Mouse (Mus musculus) C2C12 (cell line): ENCODE data around the gene Pdf.

Source experiments
- CTCF ChIP-seq: IDR thresholded peaks from one replicate; pipeline ENCODE4 v1.5.1; 2011; ENCODE audit not compliant: control insufficient read depth, insufficient read depth, insufficient read length
- USF1 ChIP-seq: IDR thresholded peaks from one replicate; pipeline ENCODE4 v1.6.1; 2011; ENCODE audit warnings: low read depth, mild to moderate bottlenecking, control low read depth, moderate library complexity

- TF ChIP-seq CTCF (no peak), USF1 (no peak)
These were observed 37.6 kb upstream of the Pdf start for GRCm38 (mm10) chr8:107086018-107086417.
